Mouse (Mus musculus): Measurements from ENCODE around the gene BC107364.
"Not testable (repeated sequence)": the region's sequence is repeated elsewhere in the genome, so short reads cannot be mapped to it uniquely, and the experiment has no call there.

Gene BC107364

GRCm38 (mm10) chr3:96452262-96452661, at the start of gene BC107364:
Gene BC107364, minus strand, starts transcription at chr3:96452306.
- not testable (repeated sequence) for DNase-seq (ENCODE audit: low spot score in 2 of 2)

DNA sequence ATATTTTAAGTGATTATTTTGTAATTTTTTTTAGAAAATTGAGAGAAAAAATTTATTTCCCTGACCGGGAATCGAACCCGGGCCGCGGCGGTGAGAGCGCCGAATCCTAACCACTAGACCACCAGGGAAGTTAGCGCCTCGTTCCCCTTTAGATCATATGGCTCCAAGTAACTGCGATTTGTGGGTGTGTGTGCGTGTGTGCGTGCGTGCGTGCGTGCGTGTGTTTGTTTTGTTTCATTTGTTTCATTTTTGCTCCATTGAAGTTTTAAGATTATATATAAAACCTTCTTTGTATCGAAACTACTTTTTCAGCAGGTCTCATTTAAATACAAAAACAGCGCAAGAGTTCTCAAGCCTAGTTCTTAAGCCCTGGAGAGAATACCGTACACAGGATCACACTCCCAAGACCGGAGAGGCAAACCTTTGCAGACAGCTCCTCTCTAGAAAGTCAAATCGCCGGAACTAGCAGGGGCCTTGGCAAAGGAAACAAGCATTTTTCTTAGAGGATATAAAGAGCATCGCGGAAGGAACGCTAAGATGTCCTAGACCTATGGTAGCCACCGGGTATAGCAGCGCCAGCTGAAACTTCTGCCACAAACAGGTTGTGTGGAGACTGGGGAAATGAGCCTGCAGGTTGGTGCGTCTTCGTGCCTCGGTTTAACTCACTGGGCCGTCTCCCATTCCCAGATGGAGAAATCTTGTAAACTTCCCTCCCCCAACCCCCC, 49.4 kb upstream of the BC107364 start:
- peak; percentile 68 to 74 for DNase-seq (ENCODE audit: low spot score in 2 of 2)

DNA sequence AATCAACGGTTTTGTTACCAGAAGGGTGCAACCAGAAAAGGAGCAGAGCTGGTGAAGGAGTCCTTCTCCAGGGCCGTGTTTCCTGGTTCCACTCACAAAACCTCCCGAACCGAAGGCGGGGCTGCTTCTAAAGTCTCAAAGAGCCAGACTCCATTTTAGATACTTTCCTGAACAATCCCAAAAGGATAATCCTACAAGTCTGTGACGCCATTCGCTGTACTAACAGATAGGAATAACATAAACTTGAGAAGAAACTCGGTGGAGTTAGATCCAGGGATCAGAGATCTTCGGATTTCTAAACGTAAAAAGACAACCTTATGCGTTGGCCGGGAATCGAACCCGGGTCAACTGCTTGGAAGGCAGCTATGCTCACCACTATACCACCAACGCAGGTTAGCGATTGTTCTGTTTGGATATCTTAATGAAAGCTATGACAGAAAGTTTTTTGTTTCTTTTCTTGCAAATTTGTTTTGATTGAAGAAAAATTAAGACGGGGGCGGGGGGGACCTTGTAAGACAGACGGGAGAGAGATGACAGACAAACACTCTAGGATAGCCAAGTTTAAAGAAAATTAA, 48.7 kb upstream of the BC107364 start:
- peak; percentile 76 to 78 for DNase-seq (ENCODE audit: low spot score in 2 of 2)

- DNase-seq (ENCODE audit: low spot score in 2 of 2) = peak; percentile 92 to 93
Measured at GRCm38 (mm10) chr3:96500289-96500621, 48.1 kb upstream of the BC107364 start.

DNA sequence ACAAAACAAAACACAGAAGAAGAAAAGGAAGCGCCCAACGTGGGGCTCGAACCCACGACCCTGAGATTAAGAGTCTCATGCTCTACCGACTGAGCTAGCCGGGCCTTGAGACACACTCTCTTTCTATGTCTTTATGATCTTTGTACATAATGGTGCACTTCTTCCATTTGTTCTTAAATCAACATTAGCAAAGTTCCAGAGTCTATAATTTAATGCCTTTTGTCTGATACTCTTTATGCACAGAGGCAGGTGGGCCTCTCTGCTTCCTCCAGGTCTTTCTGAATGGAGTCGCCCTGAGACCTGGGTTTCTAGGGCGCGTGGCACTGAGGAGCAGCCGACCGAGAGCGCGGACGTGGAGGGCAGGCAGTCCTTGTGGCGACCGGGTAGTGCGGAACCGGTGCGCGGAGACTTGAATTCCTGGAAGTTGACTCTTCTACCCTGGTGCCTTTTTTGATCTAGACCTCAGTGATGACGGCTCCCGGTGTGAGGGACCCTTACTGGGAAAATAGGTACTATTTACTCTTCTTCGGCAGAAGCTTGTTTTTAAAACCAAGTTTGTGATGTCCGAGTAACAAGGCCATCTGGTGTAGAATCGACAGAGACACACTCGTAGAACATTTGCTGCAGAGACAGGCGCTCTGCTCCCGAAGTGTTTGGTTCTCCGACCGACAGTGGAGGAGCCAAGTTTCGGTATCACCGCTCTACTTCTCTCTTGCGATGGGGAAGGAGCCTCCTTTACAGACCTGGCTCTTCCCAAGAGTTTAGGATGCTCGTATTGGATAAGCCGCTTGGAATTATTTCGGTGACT, 47.6 kb upstream of the BC107364 start:
- DNase-seq (ENCODE audit: low spot score in 2 of 2) = peak; percentile 56 to 72

GRCm38 (mm10) chr3:96498476-96499245, 46.6 kb upstream of the BC107364 start:
- DNase-seq (ENCODE audit: low spot score in 2 of 2) = no peak

- DNase-seq (ENCODE audit: low spot score in 2 of 2) = peak; percentile 77 to 80
Measured at GRCm38 (mm10) chr3:96497451-96498028, 45.4 kb upstream of the BC107364 start.

DNA sequence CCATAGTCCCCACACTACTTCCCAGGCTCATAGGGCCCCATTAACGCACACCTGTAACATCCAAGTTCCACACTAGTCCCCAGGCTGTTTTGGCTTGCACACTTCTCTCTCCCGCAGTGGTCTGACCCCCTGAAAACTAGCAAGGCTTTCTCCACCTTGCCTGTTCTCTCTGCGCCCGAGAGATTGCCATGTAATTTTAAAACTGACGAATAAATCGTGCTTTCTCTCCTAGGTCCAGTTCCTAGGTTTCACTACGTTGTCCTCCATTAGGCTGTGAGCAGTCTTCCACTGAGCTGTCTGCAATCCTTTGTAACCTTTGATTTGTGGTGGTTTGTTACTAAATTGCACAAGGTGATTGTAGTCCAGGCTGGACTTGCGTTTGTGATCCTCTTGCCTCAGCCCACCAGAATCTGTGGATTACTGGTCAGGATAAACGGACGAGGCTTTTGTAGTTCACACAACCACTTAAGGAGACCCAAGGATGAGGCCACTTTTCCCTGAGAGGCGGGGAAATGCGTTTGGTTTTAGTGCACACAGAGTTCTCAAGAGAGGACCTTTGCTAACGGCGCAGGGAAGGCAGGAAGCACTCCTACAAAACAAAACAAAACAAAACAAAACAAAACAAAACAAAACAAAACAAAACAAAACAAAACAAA, 44.6 kb upstream of the BC107364 start:
- DNase-seq (ENCODE audit: low spot score in 2 of 2) = not testable (repeated sequence)

DNA sequence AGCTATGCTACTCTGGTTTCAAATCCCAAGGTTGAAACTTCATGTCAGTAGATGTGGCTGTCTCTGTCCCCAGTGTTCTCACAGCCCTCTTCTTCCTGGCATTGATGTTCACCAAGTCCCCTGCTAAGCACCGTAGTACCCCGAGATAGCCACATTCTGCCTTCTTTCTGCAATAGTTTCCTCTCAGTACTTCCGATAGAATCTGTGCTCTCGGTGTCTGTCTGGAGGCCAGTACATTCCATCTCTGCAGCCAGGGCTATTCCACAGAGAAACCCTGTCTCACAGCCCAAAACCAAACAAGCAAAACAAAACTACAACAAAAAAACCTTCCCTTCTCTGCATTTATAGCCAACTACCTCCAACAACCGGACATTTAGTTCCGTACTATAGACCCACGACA, 44.1 kb upstream of the BC107364 start:
- DNase-seq (ENCODE audit: low spot score in 2 of 2) = no peak

GRCm38 (mm10) chr3:96495490-96496210, 43.5 kb upstream of the BC107364 start:
- DNase-seq (ENCODE audit: low spot score in 2 of 2) = no peak

DNA sequence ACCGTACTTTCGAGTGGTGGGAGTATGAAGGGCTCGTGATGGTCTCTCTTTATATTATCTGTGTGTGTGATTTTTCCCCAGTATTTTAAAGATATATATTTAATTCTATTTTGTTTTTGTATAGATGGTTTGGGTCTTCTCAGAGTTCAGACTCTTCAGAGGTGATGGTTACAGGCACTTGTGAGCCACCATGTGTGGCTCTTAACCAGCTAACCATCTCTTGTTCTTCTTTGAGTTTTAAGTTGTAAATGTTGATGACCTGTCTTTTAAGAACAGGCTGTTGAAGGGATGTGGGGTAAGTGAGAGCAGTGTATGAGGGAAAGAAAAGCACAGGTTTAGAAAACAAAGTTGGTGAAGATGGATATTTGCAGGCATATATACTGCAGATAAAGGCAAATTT, 42.8 kb upstream of the BC107364 start:
- no peak for DNase-seq (ENCODE audit: low spot score in 2 of 2)

DNA sequence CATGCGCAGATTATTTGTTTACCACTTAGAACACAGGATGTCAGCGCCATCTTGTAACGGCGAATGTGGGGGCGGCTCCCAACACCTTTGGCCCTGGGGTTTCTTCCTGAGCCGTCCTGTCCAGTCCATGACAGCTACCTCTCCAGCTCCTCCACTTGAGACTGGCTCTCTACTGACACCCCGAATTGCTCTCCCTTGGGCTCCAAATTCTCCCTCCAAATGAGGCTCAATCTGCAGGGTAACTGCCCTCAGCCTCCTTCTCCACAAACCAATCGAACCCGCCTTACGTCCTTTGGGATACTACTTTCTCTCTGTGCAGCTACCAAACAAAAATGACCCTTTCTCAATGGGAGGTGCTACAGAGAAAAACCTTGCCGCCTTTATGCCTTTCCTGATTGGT, 42.4 kb upstream of the BC107364 start:
- not testable (repeated sequence) for DNase-seq (ENCODE audit: low spot score in 2 of 2)

- not testable (repeated sequence) for DNase-seq (ENCODE audit: low spot score in 2 of 2)
Measured at GRCm38 (mm10) chr3:96489636-96490035, 37.5 kb upstream of the BC107364 start.

DNA sequence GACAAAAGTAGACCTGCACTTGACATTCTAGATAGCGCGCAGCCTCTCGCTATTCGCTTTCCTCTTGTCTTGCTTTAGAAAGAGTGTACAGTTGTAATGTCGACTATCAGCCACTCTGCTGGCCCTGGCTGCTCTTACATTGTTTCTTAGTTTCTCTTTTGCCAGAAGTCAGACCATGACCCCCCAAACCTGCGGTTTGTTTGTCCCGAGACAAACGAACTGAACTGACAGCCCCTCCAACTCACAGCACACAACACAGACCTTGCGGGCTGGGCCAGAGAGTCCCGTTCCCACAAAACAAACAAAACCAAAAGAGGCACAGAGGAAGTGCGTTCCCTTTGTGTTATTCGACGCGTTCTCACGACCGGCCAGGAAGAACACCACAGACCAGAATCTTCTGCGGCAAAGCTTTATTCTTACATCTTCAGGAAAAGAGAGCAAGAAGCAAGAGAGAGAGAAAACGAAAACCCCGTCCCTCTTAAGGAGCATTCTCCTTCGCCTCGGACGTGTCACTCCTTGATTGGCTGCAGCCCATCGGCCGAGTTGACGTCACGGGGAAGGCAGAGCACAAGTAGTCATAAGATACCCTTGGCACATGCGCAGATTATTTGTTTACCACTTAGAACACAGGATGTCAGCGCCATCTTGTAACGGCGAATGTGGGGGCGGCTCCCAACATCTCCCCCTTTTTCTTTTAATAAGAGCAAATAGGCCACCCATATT, 37.0 kb upstream of the BC107364 start:
- DNase-seq (ENCODE audit: low spot score in 2 of 2) = not testable (repeated sequence)

DNA sequence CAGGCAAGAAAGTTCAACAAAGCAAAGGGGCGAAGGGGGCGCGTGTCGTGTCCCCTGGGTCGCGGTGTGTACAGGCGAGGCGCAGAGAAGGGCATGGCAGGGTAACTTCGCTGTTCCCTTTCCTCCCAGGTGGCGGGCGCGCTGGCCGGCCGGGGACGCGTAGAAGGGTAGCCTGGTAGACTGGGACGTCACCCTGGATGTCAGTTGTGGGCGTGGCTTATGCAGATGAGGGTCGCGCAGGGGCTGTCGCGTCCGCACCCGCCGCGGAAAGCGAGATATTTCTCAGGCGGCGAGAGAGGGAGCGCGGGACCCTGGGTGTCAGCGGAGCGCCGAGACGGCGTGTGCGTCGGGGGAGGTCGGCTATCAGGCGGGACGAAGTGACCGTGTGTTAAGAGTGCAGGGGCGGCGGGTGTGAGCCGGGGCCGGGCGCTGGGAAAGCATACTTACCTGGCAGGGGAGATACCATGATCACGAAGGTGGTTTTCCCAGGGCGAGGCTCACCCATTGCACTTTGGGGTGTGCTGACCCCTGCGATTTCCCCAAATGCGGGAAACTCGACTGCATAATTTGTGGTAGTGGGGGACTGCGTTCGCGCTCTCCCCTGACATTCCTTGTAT, 36.3 kb upstream of the BC107364 start:
- not testable (repeated sequence) for DNase-seq (ENCODE audit: low spot score in 2 of 2)

DNA sequence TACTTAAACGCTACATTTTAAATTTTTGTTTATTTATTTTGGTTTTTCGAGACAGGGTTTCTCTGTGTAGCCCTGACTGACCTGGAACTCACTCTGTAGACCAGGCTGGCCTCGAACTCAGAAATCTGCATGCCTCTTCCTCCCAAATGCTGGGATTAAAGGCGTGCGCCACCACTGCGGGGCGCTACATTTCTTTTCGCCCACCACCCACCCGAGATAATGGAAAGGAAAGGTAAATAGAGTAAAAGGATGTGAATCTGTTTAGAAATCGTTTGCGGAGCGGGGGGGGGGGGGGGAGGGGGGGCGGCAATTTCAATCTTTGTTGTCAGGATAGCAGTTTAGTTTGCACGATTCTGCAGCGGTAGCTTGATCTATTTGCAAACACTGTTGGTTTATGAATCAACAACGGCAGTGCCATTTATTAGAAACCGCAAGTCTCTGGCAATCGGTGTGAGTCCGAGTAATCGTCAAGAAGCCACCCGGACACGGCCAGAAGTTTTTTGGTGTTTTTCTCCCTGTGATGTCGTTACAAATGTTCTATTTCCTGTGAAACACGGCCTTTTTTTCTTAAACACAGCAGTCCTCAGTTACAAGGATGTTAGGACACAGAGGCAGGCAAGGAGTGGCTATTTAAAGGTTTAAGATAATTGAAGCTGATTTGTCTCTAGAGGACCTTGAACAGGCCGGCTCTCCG, 35.6 kb upstream of the BC107364 start:
- no peak for DNase-seq (ENCODE audit: low spot score in 2 of 2)

GRCm38 (mm10) chr3:96486828-96487559, 34.9 kb upstream of the BC107364 start:
- DNase-seq (ENCODE audit: low spot score in 2 of 2) = not testable (repeated sequence)
